Mouse (Mus musculus): ENCODE measurements around the gene Tekt3.

- TF ChIP-seq CTCF (IDR thresholded peaks at IDR 0.05; ENCODE audit: low read depth, low read length) (no peak), TAL1 (conservative IDR thresholded peaks at IDR 0.05; ENCODE audit: low read depth, low read length) (no peak), GATA1 (IDR thresholded peaks at IDR 0.05; ENCODE audit: borderline replicate concordance, low read length) (no peak), POLR2AphosphoS5 (IDR thresholded peaks at IDR 0.05; ENCODE audit: insufficient replicate concordance, low read depth, low read length) (no peak), GATA2 (IDR thresholded peaks at IDR 0.05; ENCODE audit: borderline replicate concordance, low read depth, low read length) (no peak)
These were observed 71.3 kb downstream of the Tekt3 start for GRCm38 (mm10) chr11:63132501-63133435.

Measured in G1E (cell line).